8 mouse cellular contexts compared by ENCODE assay signal in genomic region chr8:70766571-70767440, GRCm38 (mm10). TPM values are rescaled to one million over a fixed set of nuclear protein-coding genes. Genes with fewer than 3 reads are reported as not detected.
A peak's percentile ranks its signal among the peaks of the same experiment; 100 is the strongest.
DNase-seq lines count a peak whose midpoint lies in the region; ATAC-seq lines count a peak whose summit lies in the region.

No protein-coding gene starts in this region.

- ATAC-seq in forebrain, embryonic 13.5 days = no peak
- peak; percentile 60 for ATAC-seq in limb, embryonic 13.5 days (ENCODE audit: low FRiP score, low read depth)
- no peak for ATAC-seq in midbrain, embryonic 13.5 days

- peak overlapping the region; percentile 63 for H3K9ac ChIP-seq in forebrain, embryonic 13.5 days
- H3K9ac ChIP-seq in limb, embryonic 13.5 days = peak overlapping the region; percentile 73
- peak overlapping the region; percentile 60 for H3K9ac ChIP-seq in midbrain, embryonic 13.5 days (replicated peaks)

- H3K4me2 ChIP-seq in forebrain, embryonic 13.5 days = peak overlapping the region; percentile 62
- H3K4me2 ChIP-seq in limb, embryonic 13.5 days (replicated peaks) = peak overlapping the region; percentile 91
- peak overlapping the region; percentile 54 for H3K4me2 ChIP-seq in midbrain, embryonic 13.5 days (replicated peaks)

- peaks cover 10% of the 10 kb centered on the region; the same call in 1 of the 2 replicates for H3K27me3 ChIP-seq in forebrain, embryonic 13.5 days
- H3K27me3 ChIP-seq in limb, embryonic 13.5 days = no peaks in the 10 kb centered on the region
- H3K27me3 ChIP-seq in midbrain, embryonic 13.5 days = peaks cover 21% of the 10 kb centered on the region

- H3K4me1 ChIP-seq in forebrain, embryonic 13.5 days = peaks cover 17% of the 10 kb centered on the region
- H3K4me1 ChIP-seq in limb, embryonic 13.5 days = peaks cover 17% of the 10 kb centered on the region
- peaks cover 18% of the 10 kb centered on the region for H3K4me1 ChIP-seq in midbrain, embryonic 13.5 days (replicated peaks)

- WGBS in forebrain, embryonic 13.5 days = 8% methylated on average over 21 of the region's 21 CpGs
- 9% methylated on average over 21 of the region's 21 CpGs for WGBS in limb, embryonic 13.5 days
- WGBS in midbrain, embryonic 13.5 days = 10% methylated on average over 21 of the region's 21 CpGs

- DNase-seq in MN1 (ENCODE audit: low spot score) = peak; percentile 97
- peak; percentile 83 for DNase-seq in c-Kit-negative CD71-positive TER-119-positive erythroid progenitor cells, embryonic 14.5 days (ENCODE audit: low read depth, low spot score)
- peak; percentile 54 for DNase-seq in heart, postnatal 4 days
- peak; percentile 73 for DNase-seq in testis, postnatal 14 days (ENCODE audit: low spot score)
- DNase-seq in layer of hippocampus, adult 18-20 months (ENCODE audit: low spot score in 2 of 2) = no peak

- H3K9me3 ChIP-seq in forebrain, embryonic 13.5 days (replicated peaks) = no peaks in the 10 kb centered on the region
- H3K9me3 ChIP-seq in limb, embryonic 13.5 days = no peaks in the 10 kb centered on the region
- H3K9me3 ChIP-seq in midbrain, embryonic 13.5 days = no peaks in the 10 kb centered on the region

- H3K27ac ChIP-seq in forebrain, embryonic 13.5 days = no peak overlapping the region
- peak overlapping the region; percentile 17; the same call in 1 of the 2 replicates for H3K27ac ChIP-seq in limb, embryonic 13.5 days
- no peak overlapping the region for H3K27ac ChIP-seq in midbrain, embryonic 13.5 days

- H3K36me3 ChIP-seq in forebrain, embryonic 13.5 days (ENCODE audit: poor library complexity, severe bottlenecking) = peaks cover 43% of the 10 kb centered on the region
- peaks cover 48% of the 10 kb centered on the region for H3K36me3 ChIP-seq in limb, embryonic 13.5 days
- H3K36me3 ChIP-seq in midbrain, embryonic 13.5 days = peaks cover 45% of the 10 kb centered on the region

- H3K4me3 ChIP-seq in forebrain, embryonic 13.5 days = peak overlapping the region; percentile 27
- H3K4me3 ChIP-seq in limb, embryonic 13.5 days = peak overlapping the region; percentile 50
- peak overlapping the region; percentile 27 for H3K4me3 ChIP-seq in midbrain, embryonic 13.5 days (replicated peaks)

RNA-seq across cellular contexts. Expression of gene Mpv17l2, which starts 6.1 kb away (rescaled TPM):
- polyA plus RNA-seq in forebrain, embryonic 13.5 days (2015; fragmentation: Nextera tagmentation; extraction: Ambion mirVana) = 44.8 and 48.0 TPM in 2 replicates
- 10 to 100 TPM; 35.8 to 37.9 TPM for total RNA-seq in heart, postnatal 4 days (2021)
- polyA plus RNA-seq in limb, embryonic 13.5 days (2015; fragmentation: Nextera tagmentation; extraction: Ambion mirVana) = 29.2 and 36.6 TPM in 2 replicates
- polyA plus RNA-seq in midbrain, embryonic 13.5 days (2015; fragmentation: Nextera tagmentation; extraction: Ambion mirVana) = 36.2 and 38.4 TPM in 2 replicates
- total RNA-seq in layer of hippocampus, adult 18-20 months (2021) = 10 to 100 TPM; 34.5 to 41.1 TPM

RNA-seq across cellular contexts. Expression of gene Pik3r2, which starts 9.7 kb away (rescaled TPM):
- 84.3 and 84.6 TPM in 2 replicates for polyA plus RNA-seq in forebrain, embryonic 13.5 days (2015; fragmentation: Nextera tagmentation; extraction: Ambion mirVana)
- 10 to 100 TPM; 36.0 to 39.2 TPM for total RNA-seq in heart, postnatal 4 days (2021)
- polyA plus RNA-seq in limb, embryonic 13.5 days (2015; fragmentation: Nextera tagmentation; extraction: Ambion mirVana) = 78.1 and 81.3 TPM in 2 replicates
- polyA plus RNA-seq in midbrain, embryonic 13.5 days (2015; fragmentation: Nextera tagmentation; extraction: Ambion mirVana) = 78.9 and 87.2 TPM in 2 replicates
- total RNA-seq in layer of hippocampus, adult 18-20 months (2021) = 100 to 1,000 TPM; 158 to 162 TPM

RNA-seq across cellular contexts. Expression of gene Rab3a, which starts 12.3 kb away (rescaled TPM):
- 180 and 188 TPM in 2 replicates for polyA plus RNA-seq in forebrain, embryonic 13.5 days (2015; fragmentation: Nextera tagmentation; extraction: Ambion mirVana)
- 10 to 100 TPM; 27.3 to 28.7 TPM for total RNA-seq in heart, postnatal 4 days (2021)
- polyA plus RNA-seq in limb, embryonic 13.5 days (2015; fragmentation: Nextera tagmentation; extraction: Ambion mirVana) = 18.0 and 19.6 TPM in 2 replicates
- polyA plus RNA-seq in midbrain, embryonic 13.5 days (2015; fragmentation: Nextera tagmentation; extraction: Ambion mirVana) = 261 and 275 TPM in 2 replicates
- 100 to 1,000 TPM; 814 to 823 TPM for total RNA-seq in layer of hippocampus, adult 18-20 months (2021)

RNA-seq across cellular contexts. Expression of gene Mast3, which starts 38.0 kb away (rescaled TPM):
- 15.8 and 16.0 TPM in 2 replicates for polyA plus RNA-seq in forebrain, embryonic 13.5 days (2015; fragmentation: Nextera tagmentation; extraction: Ambion mirVana)
- 1 to 10 TPM; 8.4 to 8.9 TPM for total RNA-seq in heart, postnatal 4 days (2021)
- 13.1 and 14.0 TPM in 2 replicates for polyA plus RNA-seq in limb, embryonic 13.5 days (2015; fragmentation: Nextera tagmentation; extraction: Ambion mirVana)
- 14.6 and 18.3 TPM in 2 replicates for polyA plus RNA-seq in midbrain, embryonic 13.5 days (2015; fragmentation: Nextera tagmentation; extraction: Ambion mirVana)
- 100 to 1,000 TPM; 439 to 476 TPM for total RNA-seq in layer of hippocampus, adult 18-20 months (2021)

RNA-seq across cellular contexts. Expression of gene Il12rb1, which starts 41.4 kb away (rescaled TPM):
- polyA plus RNA-seq in forebrain, embryonic 13.5 days (2015; fragmentation: Nextera tagmentation; extraction: Ambion mirVana) = 0.09 TPM in 1 of 2 replicates, not detected in the other
- total RNA-seq in heart, postnatal 4 days (2021) = under 1 TPM in 1 of 2 experiments, not detected in 1; 0.12 TPM
- 0.06 TPM in 1 of 2 replicates, not detected in the other for polyA plus RNA-seq in limb, embryonic 13.5 days (2015; fragmentation: Nextera tagmentation; extraction: Ambion mirVana)
- polyA plus RNA-seq in midbrain, embryonic 13.5 days (2015; fragmentation: Nextera tagmentation; extraction: Ambion mirVana) = not detected in 2 replicates
- 1 to 10 TPM in 1 of 2 experiments, under 1 TPM in 1; 0.97 to 1.7 TPM for total RNA-seq in layer of hippocampus, adult 18-20 months (2021)

Comparison
In these comparisons a context has a peak if more than half of its experiments do, and no peak if none do; other contexts are left out.
1. DNase-seq: peak in MN1 (single experiment), c-Kit-negative CD71-positive TER-119-positive erythroid progenitor cells, embryonic 14.5 days (single experiment), heart, postnatal 4 days (single experiment) and testis, postnatal 14 days (single experiment); none in layer of hippocampus, adult 18-20 months (0 of 2).
2. Peak in every context shown above with its lines, with median percentiles within 50 percentile points of each other: H3K4me2 ChIP-seq, H3K4me3 ChIP-seq and H3K9ac ChIP-seq.